Mouse (Mus musculus): Measurements from ENCODE around the gene Adgb.
"Not testable (repeated sequence)": the region's sequence is repeated elsewhere in the genome, so short reads cannot be mapped to it uniquely, and the experiment has no call there.

The Adgb gene

DNA sequence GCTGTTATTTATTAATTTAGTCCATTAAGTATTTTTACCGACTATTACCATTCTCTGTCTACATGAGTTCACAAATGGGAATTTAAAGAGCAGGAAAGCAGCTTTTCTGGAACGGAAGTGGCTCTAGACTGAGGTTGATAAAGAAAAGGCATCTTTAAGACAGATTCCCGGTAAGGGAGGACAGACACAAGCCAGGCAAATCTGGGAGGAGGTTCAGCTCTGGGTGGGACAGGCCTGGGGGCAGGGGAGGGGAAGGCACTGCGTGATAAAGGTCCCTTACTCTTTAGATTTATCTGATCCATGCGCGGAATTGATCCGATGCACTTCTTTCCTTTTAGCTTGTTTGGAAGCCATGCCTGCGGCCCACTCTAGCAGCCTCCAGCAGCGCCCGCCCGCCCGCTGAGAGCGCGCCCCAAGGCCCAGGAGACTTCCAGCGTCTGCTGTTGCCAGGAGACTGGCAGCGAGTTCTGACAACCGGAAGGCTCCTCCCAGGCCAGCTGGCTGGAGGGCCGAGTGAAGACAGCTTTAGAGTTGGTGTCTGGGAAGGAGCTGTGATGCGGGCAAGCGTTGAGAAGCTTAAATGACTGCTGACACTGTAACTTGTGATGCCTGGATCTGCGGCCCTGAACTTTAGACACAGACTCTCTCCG is at the start of gene Adgb:
Gene Adgb, minus strand, starts transcription at position 366 of the 650 bp plus-strand sequence.
- DNase-seq (ENCODE audit: low spot score in 2 of 2), result peak in 1 of 2 experiments; percentile 6

DNA sequence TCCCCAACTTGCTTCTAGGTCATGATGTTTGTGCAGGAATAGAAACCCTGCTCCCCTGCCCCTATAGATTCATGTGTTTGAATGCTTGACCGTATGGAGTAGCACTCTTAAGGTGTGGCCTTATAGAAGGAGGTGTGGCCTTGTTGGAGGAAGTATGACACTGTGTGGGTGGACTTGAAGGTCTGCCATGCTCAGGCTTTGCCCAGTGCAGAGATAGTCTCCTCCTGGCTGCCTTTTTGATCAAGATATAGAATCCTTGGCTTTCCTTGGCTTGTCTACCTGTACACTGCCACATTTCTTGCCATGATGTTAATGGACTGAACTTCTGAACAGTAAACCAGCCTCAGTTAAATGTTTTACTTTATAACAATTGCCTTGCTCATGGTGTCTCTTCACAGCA is 8.0 kb upstream of the Adgb start:
- no peak for DNase-seq (ENCODE audit: low spot score in 2 of 2)

DNA sequence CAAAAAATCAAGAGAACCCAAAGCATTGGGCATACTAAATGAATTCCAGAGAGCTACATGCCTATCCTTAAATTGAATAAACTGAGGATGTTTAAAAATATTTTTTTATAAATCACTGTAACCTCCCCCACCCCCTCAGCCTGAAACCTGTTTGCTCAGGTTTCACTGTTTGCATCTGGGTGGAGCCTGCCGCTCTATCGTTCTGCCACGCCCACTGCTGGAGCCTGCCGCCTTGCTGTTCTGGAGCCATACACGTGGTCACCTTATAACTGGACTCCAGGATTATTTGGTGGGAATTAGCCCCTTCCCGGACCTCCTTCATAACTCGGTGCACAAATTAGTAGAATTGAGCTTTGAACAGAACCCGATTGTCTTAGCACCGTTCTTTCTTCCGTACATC is 5.3 kb upstream of the Adgb start:
- DNase-seq (ENCODE audit: low spot score in 2 of 2), result not testable (repeated sequence)

DNA sequence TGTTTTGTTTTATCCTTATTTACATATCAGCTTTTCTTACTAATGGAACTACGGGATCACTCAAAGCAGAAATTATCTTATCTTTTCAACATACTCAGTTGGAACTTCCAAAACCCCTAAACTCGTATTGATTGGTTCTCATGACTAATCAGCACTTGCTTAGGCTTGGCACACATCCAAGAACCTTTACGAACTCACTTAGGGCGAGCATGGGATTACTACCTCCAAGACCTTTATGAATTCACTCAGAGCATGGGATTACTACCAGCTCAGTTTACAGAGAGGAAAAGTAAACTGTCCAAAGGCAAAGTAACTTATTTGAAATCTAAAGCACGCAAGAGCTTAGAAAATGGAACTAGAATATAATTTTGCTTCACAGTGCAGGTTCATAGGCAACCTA is 4.8 kb upstream of the Adgb start:
- DNase-seq (ENCODE audit: low spot score in 2 of 2), result no peak

DNA sequence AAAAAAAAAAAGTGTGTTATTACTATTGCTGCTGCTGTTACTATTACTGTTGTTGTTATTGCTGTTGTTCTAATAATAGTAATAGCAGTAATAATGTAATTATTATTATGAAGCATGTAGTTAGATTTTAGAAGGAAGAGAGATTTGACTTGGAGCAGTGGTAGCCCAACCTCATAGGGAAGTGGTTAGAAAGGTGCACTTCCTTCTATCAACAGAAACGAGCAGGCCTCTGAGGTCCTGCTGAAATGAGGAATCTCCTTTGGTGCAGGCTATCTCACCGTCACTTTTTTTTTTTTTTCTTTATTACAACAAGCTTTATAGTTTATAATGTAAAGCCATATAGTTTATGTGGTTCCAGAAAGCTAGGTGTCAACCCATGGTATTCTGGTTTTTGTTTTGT is 4.4 kb upstream of the Adgb start:
- DNase-seq (ENCODE audit: low spot score in 2 of 2), result no peak

DNA sequence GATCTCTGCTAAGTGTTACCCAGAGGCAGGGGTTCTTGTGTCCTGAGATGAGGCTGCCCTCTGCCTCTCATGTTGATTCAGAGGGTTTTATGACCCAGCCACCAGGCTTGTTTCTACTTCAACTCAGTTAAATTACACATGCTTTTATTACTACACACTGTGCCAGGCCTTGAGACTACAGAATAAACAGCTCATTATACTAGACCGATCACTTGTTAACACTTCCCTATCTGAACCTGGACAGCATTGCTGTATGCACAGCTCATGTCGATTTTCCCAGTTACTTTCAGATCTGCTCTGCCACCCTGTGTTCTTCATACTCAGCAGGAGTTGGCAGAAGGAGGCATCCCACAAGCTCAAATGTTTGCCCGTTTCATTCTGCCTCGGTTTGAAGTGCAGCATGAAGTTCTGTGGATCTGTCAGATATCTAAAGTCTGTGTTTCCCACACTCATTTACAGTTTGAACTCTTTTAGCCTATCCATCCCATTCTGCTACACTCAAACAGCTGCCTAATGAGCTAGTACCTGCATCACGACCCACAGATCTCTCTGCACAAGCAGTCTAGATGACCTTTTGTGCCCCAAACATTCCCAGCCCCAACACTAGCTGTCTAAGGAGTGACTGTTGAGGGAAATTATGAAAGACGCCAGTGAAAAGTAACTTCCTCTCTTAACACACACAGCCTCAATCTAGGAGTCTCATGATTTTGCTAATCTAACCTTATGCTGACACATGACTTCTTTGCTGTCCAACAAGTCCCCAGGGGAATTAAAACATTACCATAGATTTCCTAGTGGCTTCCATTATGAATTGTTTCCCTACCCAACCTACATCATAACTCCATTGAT is 3.2 kb downstream of the Adgb start:
- DNase-seq (ENCODE audit: low spot score in 2 of 2), result no peak

DNA sequence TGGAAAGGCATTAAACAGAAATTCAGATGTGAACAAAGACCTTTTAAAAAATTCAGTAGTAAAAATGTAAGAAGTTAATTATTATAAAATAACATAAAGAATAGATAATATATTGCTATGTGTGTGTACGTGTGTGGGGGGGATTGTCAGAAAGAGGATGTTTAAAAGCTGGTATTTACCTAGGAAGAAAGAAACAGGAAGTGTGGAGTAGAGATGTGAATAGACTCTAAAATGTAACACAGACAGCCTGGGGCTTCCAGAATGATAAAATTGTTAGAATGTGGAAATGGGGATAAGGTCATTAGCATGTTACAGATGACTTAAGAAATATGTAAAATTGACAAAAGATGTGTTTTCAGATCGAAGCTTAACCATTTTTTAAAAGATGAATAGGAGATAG is 12.0 kb downstream of the Adgb start:
- no peak for DNase-seq (ENCODE audit: low spot score in 2 of 2)

DNA sequence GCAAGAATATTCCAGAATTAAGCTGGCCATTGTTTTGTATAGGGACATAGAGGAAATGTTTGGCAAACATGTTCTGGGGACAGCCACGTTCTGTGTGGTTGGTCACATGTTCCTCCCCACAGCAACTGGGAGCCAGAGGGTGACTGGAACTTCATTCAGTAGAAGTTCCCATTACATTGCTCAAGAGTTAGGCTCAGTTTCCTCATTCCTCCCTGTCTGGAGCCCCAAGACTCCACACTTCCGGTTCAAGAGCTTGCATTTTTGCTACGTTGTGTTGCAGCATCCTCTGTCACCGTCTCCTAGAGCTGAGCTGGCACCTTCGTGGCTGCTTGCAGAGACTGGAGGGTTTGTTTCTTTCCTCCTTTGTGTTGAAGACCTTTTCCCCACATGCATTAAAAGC is 15.1 kb downstream of the Adgb start:
- no peak for DNase-seq (ENCODE audit: low spot score in 2 of 2)

DNA sequence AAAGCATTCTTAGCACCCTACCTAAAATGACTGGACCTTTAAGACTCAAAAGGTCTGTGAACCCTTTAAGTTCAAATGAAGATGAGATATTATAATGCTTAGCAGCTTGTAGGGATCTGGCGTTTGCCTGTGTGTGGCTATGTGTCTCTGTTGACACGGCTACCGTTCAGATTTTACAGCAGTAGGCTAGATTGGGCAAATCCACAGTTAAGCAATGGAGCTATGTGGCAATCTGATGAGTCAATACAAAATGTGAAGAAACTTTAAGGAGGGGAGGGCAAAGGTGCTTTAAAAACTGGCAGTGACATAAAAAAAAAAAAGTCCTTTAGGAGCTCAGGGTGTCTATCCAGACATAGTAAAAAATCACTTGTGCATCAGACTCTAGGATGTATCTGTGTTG is 23.1 kb downstream of the Adgb start:
- no peak for DNase-seq (ENCODE audit: low spot score in 2 of 2)

DNA sequence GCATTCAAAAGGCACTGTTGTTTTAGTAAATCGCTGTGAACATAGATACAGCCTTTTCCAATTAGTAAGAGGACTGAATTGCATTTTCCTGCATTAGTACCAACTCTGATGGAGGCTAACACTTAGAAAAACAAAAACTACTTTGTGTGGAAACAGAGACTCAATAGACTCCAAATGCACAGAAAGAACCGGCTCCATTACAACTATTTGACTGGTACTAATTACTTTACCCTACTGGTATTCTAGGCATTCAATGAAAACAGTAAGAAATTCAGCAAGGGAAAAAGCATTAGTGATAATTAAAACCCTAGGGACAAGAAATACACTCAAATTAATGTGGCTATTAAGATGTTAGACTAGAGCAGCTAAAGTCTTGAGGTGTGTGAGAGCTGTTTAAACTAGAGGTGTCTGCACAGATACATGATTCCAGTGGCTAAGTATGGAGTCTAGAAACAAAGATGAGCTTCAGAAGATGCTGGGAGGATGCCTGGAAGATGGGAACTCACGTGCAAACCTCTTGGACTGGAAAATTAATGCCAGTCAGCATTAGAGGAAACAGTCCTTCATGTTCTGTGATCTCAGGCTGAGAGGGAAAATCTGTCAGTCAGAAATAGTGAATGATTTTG is 27.2 kb downstream of the Adgb start:
- no peak for DNase-seq (ENCODE audit: low spot score in 2 of 2)

DNA sequence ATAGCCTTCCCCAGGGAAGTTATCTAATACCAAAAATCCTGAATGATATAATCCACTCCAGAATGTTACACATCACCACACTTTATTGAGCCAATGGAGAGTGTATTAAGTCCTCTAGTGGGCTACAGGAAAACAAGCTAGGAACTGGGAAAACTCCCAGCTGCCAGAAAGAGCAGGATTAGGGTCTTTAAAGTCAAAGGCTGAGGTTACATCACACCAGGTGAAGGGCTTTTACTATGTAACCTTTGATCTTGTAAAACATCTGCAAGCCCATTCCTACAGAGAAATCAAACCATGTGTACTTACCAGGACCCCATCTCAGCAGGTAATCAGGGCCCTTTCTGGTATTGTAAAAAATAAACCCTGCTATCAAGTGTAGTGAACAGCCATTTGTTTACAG is 28.6 kb downstream of the Adgb start:
- DNase-seq (ENCODE audit: low spot score in 2 of 2), result no peak

DNA sequence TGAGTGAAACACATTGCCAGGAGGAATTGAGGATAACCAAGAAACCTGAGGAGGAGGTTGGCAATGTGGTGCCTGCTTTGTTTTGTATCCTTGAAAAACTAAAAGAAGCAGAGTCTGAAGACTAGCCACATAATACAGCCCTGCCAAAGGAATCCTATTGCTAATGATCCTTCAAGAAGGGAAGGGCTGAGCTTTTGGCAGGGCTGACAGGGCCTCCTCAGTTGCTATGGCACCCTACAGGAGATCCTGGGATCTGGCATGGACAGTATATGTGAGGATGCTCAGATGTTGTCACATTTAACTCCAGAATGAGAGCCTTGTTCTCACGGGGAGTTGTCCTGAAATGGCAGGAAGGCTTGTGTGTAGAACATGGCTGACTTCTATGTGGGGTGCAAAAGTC is 37.1 kb downstream of the Adgb start:
- DNase-seq (ENCODE audit: low spot score in 2 of 2), result no peak

DNA sequence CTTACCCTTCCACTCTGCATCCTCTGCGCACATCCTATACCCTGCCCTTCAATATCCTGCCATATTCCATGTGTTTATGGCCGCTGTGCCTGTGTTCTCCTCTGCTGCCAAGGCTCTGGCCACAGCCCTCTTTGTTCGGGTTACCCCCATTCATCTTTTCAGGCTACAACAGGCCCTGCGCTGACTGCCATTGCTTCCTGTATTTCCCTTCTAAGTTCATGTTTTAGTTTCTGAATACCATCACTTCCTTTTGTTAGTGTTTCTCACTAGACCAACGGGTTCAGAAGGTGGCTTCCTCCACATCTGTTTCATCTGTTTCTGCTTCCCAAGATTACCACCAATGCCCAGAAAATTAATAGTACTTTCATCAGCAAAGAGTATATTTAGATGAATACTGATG is 42.5 kb downstream of the Adgb start:
- no peak for DNase-seq (ENCODE audit: low spot score in 2 of 2)

DNA sequence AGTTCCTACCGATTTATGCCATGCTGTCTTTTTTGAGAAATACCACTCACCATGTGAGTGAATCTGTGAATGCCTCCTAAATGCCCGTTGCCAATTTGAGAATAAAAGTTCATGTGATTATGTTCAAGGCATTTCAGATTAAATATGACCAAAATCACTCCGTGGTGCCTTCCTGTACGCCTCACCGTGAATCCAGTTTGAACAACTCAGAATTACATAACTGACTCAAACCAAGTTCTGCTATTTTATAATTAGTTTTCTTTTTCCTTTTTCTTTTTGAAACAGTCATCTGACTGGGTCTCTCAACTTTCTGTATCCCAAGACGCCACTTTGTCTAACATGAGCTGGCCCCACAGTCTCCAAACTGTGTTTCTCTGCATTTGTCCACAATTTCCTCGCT is 43.1 kb downstream of the Adgb start:
- DNase-seq (ENCODE audit: low spot score in 2 of 2), result no peak

DNA sequence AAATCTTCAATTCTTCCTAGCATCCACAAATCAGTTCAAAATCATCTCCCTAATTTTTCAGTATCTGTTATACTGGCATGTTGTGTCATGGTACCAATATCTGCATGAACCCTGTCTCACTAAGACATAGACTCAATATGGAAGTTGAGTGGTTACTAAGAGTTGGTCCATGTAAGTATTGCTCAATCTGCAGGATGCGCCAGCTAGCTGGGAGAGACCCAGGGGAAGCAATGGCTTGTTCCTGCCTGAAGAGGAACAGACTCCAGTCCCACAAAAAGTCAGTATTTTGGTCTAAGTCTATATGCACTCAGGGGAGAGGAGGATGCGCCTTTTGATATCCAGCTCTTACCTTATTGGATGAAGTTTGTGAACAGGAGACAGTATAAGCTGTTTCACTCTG is 47.7 kb downstream of the Adgb start:
- DNase-seq (ENCODE audit: low spot score in 2 of 2), result no peak

DNA sequence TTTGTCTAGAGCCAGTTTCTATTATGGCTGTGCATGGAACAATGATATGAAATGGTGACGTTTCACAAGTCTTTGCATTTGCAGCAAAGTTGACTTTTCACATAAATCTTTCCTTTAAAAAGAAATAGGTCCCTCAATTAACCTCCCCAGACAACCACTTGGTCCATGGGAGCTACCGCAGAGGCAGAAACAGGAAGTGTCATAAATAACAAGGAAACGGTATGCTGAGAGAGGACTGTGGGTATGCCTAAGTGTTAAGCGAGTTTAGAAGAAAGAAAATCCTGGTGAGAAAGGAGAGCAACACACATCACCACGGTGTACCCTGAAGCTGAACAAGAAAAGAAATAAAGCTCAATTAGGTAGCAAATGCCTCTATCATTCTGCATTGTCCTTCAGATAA is 61.1 kb downstream of the Adgb start:
- DNase-seq (ENCODE audit: low spot score in 2 of 2), result no peak

DNA sequence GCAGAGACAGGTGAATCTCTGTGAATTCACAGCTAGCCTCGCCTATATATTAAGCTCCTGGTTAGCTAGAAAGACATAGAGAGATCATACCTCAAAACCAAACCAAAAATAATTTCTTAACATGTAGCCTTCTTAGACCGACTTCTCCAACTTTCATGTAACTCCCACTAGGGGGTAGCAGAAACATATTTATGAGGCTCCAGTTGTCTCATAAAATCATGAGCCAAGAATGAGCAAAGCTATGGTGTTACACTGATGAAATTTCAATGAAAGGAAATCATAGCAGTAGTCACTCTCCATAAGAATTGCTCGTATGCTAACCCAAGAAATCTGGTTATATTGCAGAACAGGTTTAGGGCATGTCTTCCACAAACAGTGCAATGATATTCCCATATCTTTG is 64.0 kb downstream of the Adgb start:
- DNase-seq (ENCODE audit: low spot score in 2 of 2), result peak in 1 of 2 experiments; percentile 7

DNA sequence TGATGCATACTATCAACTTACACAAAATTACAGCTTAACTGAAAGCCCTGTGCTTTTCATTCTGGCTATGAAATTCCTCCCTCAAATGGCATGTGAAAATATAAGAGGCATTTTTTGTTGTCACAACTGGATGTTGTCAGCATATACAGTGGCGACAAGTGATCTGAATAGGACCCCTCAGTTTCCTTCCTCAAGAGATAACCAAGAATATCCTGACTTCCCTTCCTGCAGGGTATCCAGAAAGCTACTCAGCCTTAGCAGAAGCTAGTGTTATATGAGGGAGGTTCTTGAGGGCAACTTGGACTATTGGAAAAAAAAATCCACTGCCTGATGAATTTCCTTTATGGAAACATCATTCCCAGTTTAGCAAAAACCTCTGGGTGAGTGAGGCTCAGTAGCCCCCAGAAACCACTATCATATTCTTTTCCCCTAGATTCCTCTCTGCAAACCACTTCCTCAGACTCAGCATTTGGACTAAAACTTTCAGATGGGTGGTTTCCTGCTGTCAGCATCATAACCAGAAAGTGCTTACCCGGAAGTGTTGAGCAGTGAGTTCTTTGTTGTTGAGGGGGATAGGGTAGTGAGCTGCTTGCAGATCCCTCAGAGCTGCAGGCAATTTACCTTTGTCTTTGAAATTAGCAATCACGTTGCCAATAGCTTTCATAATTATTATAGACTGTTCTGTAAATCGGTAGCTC is 76.2 kb downstream of the Adgb start:
- DNase-seq (ENCODE audit: low spot score in 2 of 2), result peak in 1 of 2 experiments; percentile 14

DNA sequence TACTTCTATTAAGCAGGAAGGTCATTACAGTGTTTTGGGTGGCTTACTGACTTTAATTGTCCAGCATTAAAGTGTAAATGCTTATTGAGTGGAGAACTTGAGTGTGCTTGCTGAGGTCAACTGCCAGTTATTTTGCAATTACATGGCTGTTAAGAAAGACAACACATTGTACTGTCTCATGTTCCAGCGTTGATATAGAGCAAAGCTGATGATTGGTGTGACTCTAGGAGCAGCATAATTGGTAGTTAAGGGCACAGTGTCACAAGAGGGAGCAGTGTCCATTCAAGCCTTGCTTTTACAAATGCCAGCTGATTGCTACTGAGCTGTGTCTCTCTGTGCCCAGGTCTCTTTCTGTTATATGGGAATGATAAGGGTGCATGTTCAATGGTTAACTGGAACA is 97.5 kb downstream of the Adgb start:
- DNase-seq (ENCODE audit: low spot score in 2 of 2), result no peak

DNA sequence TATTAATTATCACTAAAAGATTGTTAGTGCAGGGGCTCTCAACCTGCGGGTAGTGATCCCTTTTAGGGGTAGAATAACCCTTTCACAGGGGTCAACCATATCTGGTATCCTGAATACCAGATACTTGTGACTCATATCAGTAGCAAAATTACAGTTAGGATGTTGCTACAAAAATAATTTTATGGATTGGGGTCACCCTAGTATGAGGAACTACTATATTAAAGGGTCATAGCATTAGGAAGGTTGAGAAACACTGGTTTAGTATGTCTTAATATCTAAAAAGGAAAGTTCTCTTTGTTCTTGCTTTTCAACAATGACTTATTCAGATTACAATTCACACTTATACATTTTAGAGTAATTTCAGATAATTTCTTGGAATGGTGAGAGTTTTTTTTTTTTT is 108.1 kb downstream of the Adgb start:
- no peak for DNase-seq (ENCODE audit: low spot score in 2 of 2)

DNA sequence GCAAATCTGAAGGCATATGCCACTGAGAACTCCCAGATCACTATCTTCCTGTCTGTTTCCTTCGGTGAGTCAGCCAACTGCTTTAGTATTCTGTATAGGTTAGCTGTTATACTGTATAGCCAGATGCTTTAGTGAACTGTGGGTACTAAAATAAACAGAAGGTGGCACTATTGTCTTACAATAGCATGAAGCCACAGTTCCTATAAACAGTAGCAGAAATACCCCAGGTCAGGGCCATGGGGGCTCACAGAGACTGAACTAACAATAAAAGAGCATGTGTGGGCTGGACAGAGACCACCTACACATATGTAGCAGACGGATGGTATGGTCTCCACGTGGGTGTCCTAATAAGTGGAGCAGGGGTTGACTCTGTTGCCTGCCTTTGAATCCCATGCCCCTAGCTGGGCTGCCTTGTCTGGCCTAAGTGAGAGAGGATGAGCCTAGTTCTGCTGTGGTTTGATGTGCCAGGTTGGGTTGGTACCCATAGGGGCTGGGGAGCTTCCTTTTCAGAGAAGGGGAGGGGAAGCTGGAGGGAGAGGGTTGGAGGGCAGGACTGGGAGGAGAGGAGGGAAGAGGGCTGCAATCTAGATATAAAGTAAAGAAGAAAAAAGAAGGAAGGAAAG is 116.4 kb downstream of the Adgb start:
- peak in 1 of 2 experiments; percentile 22 for DNase-seq (ENCODE audit: low spot score in 2 of 2)

DNA sequence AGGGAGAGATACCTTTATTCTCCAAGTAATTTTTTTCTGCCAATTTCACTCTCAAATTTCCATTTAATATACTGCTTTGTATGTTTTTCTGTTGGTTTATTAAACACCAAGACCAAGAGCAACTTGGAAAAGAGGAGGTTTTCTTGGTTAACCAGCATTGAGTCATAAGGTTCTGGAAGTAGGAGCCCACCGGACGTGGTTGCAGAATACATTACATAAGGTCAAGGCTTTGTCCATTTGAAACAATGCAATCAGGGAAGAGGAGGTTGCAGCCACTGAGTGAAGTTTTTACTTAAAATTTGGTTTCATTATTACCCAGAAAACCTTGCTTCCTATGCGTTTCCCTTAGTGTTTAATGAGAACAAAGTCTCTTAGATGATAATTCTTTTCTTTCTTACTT is 119.9 kb downstream of the Adgb start:
- no peak for DNase-seq (ENCODE audit: low spot score in 2 of 2)
